13 mouse cellular contexts compared by ENCODE assay signal in genomic region chr7:113826510-113826909, GRCm38 (mm10).
DNase-seq lines count a peak whose midpoint lies in the region; ATAC-seq and TF ChIP-seq lines count a peak whose summit lies in the region.
"Had no signal": no experiment of that assay in that cellular context is flagged by ENCODE, and none has a peak within 500 bp of the region (broad histone marks: within the 10 kb centered on the region; RNA-seq: fewer than 3 reads in every experiment).

No protein-coding gene starts in this region.

- H3K27ac ChIP-seq in forebrain, embryonic 14.5 days (ENCODE audit: low read depth, low read length): no peak overlapping the region
- H3K27ac ChIP-seq in forebrain, postnatal 0 days (ENCODE audit: low read depth, low read length): no peak overlapping the region
- peak overlapping the region; percentile 60 for H3K27ac ChIP-seq in intestine, embryonic 16.5 days (ENCODE audit: low read length)
- no peak overlapping the region for H3K27ac ChIP-seq in intestine, embryonic 15.5 days
- H3K27ac ChIP-seq: kidney, embryonic 15.5 days had no signal

- TF ChIP-seq CTCF in forebrain, postnatal 0 days (IDR thresholded peaks at IDR 0.05; ENCODE audit: low read depth): no peak
- TF ChIP-seq CTCF in brain, embryonic 14.5 days (IDR thresholded peaks at IDR 0.05; ENCODE audit: borderline replicate concordance, extremely low read depth, insufficient read depth, insufficient read length): no peak

- TF ChIP-seq POLR2A in brain, embryonic 14.5 days (IDR thresholded peaks at IDR 0.05; ENCODE audit: borderline replicate concordance, extremely low read depth, insufficient read depth, insufficient read length, poor library complexity, severe bottlenecking): no peak

- H3K27me3 ChIP-seq in forebrain, embryonic 14.5 days (replicated peaks; ENCODE audit: control insufficient read depth, insufficient read depth, low read length): no peaks in the 10 kb centered on the region; the same call in 1 of the 2 replicates
- H3K27me3 ChIP-seq in forebrain, postnatal 0 days (ENCODE audit: insufficient read depth, low read length): 0 out of 2 replicates have a peak, but pooled peaks cover 6% of the 10 kb centered on the region
- H3K27me3 ChIP-seq in intestine, embryonic 16.5 days (replicated peaks; ENCODE audit: control insufficient read depth, insufficient read depth, low read length): no peaks in the 10 kb centered on the region
- H3K27me3 ChIP-seq in intestine, embryonic 15.5 days (replicated peaks): no peaks in the 10 kb centered on the region
- H3K27me3 ChIP-seq: kidney, embryonic 15.5 days had no signal

- H3K9ac ChIP-seq in forebrain, embryonic 14.5 days (ENCODE audit: low read length): no peak overlapping the region
- no peak overlapping the region for H3K9ac ChIP-seq in forebrain, postnatal 0 days
- no peak overlapping the region for H3K9ac ChIP-seq in intestine, embryonic 16.5 days (ENCODE audit: low read depth, low read length)
- H3K9ac ChIP-seq in intestine, embryonic 15.5 days: no peak overlapping the region
- H3K9ac ChIP-seq: kidney, embryonic 15.5 days had no signal

- no peak overlapping the region for H3K4me2 ChIP-seq in forebrain, embryonic 14.5 days (ENCODE audit: low read length)
- no peak overlapping the region for H3K4me2 ChIP-seq in forebrain, postnatal 0 days (ENCODE audit: low read depth)
- no peak overlapping the region for H3K4me2 ChIP-seq in intestine, embryonic 16.5 days (ENCODE audit: low read depth, low read length)
- H3K4me2 ChIP-seq in intestine, embryonic 15.5 days (replicated peaks): no peak overlapping the region
- H3K4me2 ChIP-seq: kidney, embryonic 15.5 days had no signal

- no peaks in the 10 kb centered on the region for H3K36me3 ChIP-seq in forebrain, embryonic 14.5 days (ENCODE audit: control insufficient read depth, insufficient read depth, low read length)
- H3K36me3 ChIP-seq in forebrain, postnatal 0 days (ENCODE audit: insufficient read depth): no peaks in the 10 kb centered on the region
- no peaks in the 10 kb centered on the region for H3K36me3 ChIP-seq in intestine, embryonic 16.5 days (ENCODE audit: control insufficient read depth, insufficient read depth, low read length)
- no peaks in the 10 kb centered on the region for H3K36me3 ChIP-seq in intestine, embryonic 15.5 days
- H3K36me3 ChIP-seq: kidney, embryonic 15.5 days had no signal

- no peaks in the 10 kb centered on the region for H3K9me3 ChIP-seq in forebrain, embryonic 14.5 days (replicated peaks; ENCODE audit: control insufficient read depth, low read length)
- H3K9me3 ChIP-seq in forebrain, postnatal 0 days (ENCODE audit: low read length): no peaks in the 10 kb centered on the region
- H3K9me3 ChIP-seq in intestine, embryonic 16.5 days (ENCODE audit: control insufficient read depth, low read length): no peaks in the 10 kb centered on the region
- H3K9me3 ChIP-seq in intestine, embryonic 15.5 days: no peaks in the 10 kb centered on the region
- H3K9me3 ChIP-seq: kidney, embryonic 15.5 days had no signal

- H3K4me3 ChIP-seq in forebrain, embryonic 14.5 days (ENCODE audit: low read depth, low read length): no peak overlapping the region
- H3K4me3 ChIP-seq in forebrain, postnatal 0 days (ENCODE audit: low read depth, low read length): no peak overlapping the region
- no peak overlapping the region for H3K4me3 ChIP-seq in intestine, embryonic 16.5 days (ENCODE audit: low read length)
- no peak overlapping the region for H3K4me3 ChIP-seq in intestine, embryonic 15.5 days (replicated peaks)
- H3K4me3 ChIP-seq: kidney, embryonic 15.5 days had no signal

- intact Hi-C loops in left cerebral cortex, postnatal 25 days (cut with DNase I): no loop called here

- peak; percentile 32 for DNase-seq in forebrain, embryonic 14.5 days (ENCODE audit: low spot score)
- no peak for DNase-seq in forebrain, postnatal 0 days
- DNase-seq in brain, embryonic 14.5 days (ENCODE audit: low read depth): peak; percentile 69
- DNase-seq in spleen, adult 12 weeks (ENCODE audit: low spot score): no peak
- DNase-seq in left cerebral cortex, postnatal 25 days (ENCODE audit: low spot score in 2 of 2): no peak
- DNase-seq: cerebellum, adult 11-12 months; lung, postnatal 4 days; right cerebral cortex, postnatal 14 days had no signal

- WGBS in forebrain, embryonic 14.5 days: 0% methylated on average over 1 of the region's 1 CpGs
- WGBS in forebrain, postnatal 0 days: 22% methylated on average over 1 of the region's 1 CpGs
- WGBS in intestine, embryonic 16.5 days: 25% methylated on average over 1 of the region's 1 CpGs
- WGBS in intestine, embryonic 15.5 days: 49% methylated on average over 1 of the region's 1 CpGs

- H3K4me1 ChIP-seq in forebrain, embryonic 14.5 days (ENCODE audit: control insufficient read depth, insufficient read depth, low read length): peaks cover 20% of the 10 kb centered on the region
- no peaks in the 10 kb centered on the region for H3K4me1 ChIP-seq in forebrain, postnatal 0 days (ENCODE audit: insufficient read depth)
- H3K4me1 ChIP-seq in intestine, embryonic 16.5 days (ENCODE audit: control insufficient read depth, insufficient read depth, low read length): peaks cover 26% of the 10 kb centered on the region
- peaks cover 17% of the 10 kb centered on the region; the same call in 1 of the 2 replicates for H3K4me1 ChIP-seq in intestine, embryonic 15.5 days (replicated peaks)

- ATAC-seq in forebrain, embryonic 14.5 days: no peak
- no peak for ATAC-seq in forebrain, postnatal 0 days
- ATAC-seq in intestine, embryonic 16.5 days: no peak
- no peak for ATAC-seq in intestine, embryonic 15.5 days
- ATAC-seq in megakaryocyte-erythroid progenitor cell, adult 5-6 weeks (replicated peaks; ENCODE audit: low FRiP score, low TSS enrichment, poor library complexity, severe bottlenecking): peak; percentile 82
- ATAC-seq: activated CD4-positive, CD25-positive, alpha-beta regulatory T cell, adult 4 months had no signal

Comparison
In these comparisons a context has a peak if more than half of its experiments do, and no peak if none do; other contexts are left out.
1. DNase-seq: peak in forebrain, embryonic 14.5 days (single experiment) and brain, embryonic 14.5 days (single experiment); none in forebrain, postnatal 0 days (single experiment), spleen, adult 12 weeks (single experiment) and left cerebral cortex, postnatal 25 days (0 of 2).